Mouse (Mus musculus) adrenal gland, postnatal 14 days (tissue): ENCODE measurements around the gene Rnf126. TPM values are rescaled to one million over a fixed set of nuclear protein-coding genes. Genes with fewer than 3 reads are reported as not detected.
A peak's percentile ranks its signal among the peaks of the same experiment; 100 is the strongest.

Experiments
- DNase-seq: peaks from one replicate; pipeline ENCODE4 v3.0.0; 2021; ENCODE audit warnings: mixed read lengths
- total RNA-seq: library from RNA; stranded (reverse); gene quantifications from 2 replicates; pipeline ENCODE4 v1.2.3, GENCODE M21; 2021

The Rnf126 gene
- total RNA-seq, 1 experiment from 2014 or later, result 54.7 TPM

GRCm38 (mm10) chr10:79793051-79793737 lies 26.4 kb upstream of the Rnf126 start, which contains the start of gene Palm:
Gene Palm, plus strand, starts transcription at chr10:79793572.
- peak; percentile 89 for DNase-seq

GRCm38 (mm10) chr10:79792339-79793040 lies 25.7 kb upstream of the Rnf126 start:
- no peak for DNase-seq

GRCm38 (mm10) chr10:79790861-79791260 lies 24.1 kb upstream of the Rnf126 start, which contains the start of gene Prss57:
Gene Prss57, minus strand, starts transcription at chr10:79790961.
- no peak for DNase-seq

- no peak for DNase-seq
Observed at GRCm38 (mm10) chr10:79789581-79789980, 22.8 kb upstream of the Rnf126 start.

GRCm38 (mm10) chr10:79788386-79789158 lies 21.8 kb upstream of the Rnf126 start:
- peak; percentile 83 for DNase-seq

- peak; percentile 65 for DNase-seq
Observed at GRCm38 (mm10) chr10:79783920-79784800, 17.4 kb upstream of the Rnf126 start.

GRCm38 (mm10) chr10:79783050-79783449 lies 16.3 kb upstream of the Rnf126 start:
- no peak for DNase-seq

GRCm38 (mm10) chr10:79781956-79782355 lies 15.2 kb upstream of the Rnf126 start:
- DNase-seq, result no peak

- DNase-seq, result no peak
Observed at GRCm38 (mm10) chr10:79781139-79781538, 14.4 kb upstream of the Rnf126 start.

GRCm38 (mm10) chr10:79780664-79781015 lies 13.9 kb upstream of the Rnf126 start:
- DNase-seq, result peak; percentile 76

GRCm38 (mm10) chr10:79779784-79780663 lies 13.3 kb upstream of the Rnf126 start:
- peak; percentile 98 for DNase-seq

GRCm38 (mm10) chr10:79779193-79779592 lies 12.4 kb upstream of the Rnf126 start:
- DNase-seq, result no peak

GRCm38 (mm10) chr10:79778006-79778405 lies 11.3 kb upstream of the Rnf126 start:
- DNase-seq, result peak; percentile 74

- DNase-seq, result peak; percentile 60
Observed at GRCm38 (mm10) chr10:79777103-79777531, 10.4 kb upstream of the Rnf126 start, which contains the start of gene Fstl3. Gene Fstl3, plus strand, starts transcription at chr10:79777272.

- no peak for DNase-seq
Observed at GRCm38 (mm10) chr10:79774486-79775279, 7.9 kb upstream of the Rnf126 start.

- no peak for DNase-seq
Observed at GRCm38 (mm10) chr10:79773208-79773607, 6.5 kb upstream of the Rnf126 start.

GRCm38 (mm10) chr10:79772320-79772719 lies 5.6 kb upstream of the Rnf126 start:
- DNase-seq, result no peak

GRCm38 (mm10) chr10:79769329-79769728 lies 2.6 kb upstream of the Rnf126 start:
- DNase-seq, result no peak

GRCm38 (mm10) chr10:79768400-79768799 lies 1.6 kb upstream of the Rnf126 start:
- DNase-seq, result peak; percentile 81
